Mouse (Mus musculus): ENCODE data around the gene Olfr432. TPM values are rescaled to one million over a fixed set of nuclear protein-coding genes. Genes with fewer than 3 reads are reported as not detected.

The Olfr432 gene
- polyA plus RNA-seq, 1 experiment from 2014 or later: not detected

GRCm38 (mm10) chr1:174103735-174104134, 54.7 kb downstream of the Olfr432 start:
- no peaks in the 10 kb centered on the region for H3K36me3 ChIP-seq (ENCODE audit: control insufficient read depth, insufficient read depth, low read length)
- ATAC-seq: no peak
- no peaks in the 10 kb centered on the region for H3K27me3 ChIP-seq (replicated peaks; ENCODE audit: control insufficient read depth, insufficient read depth, low read length)
- no peak overlapping the region for H3K4me3 ChIP-seq (ENCODE audit: low read length)
- WGBS: 61% methylated on average over 2 of the region's 2 CpGs
- no peak overlapping the region for H3K9ac ChIP-seq (ENCODE audit: low read depth, low read length)
- no peaks in the 10 kb centered on the region for H3K9me3 ChIP-seq (ENCODE audit: control insufficient read depth, low read length)
- no peak overlapping the region for H3K27ac ChIP-seq (ENCODE audit: low read length)
- no peak overlapping the region for H3K4me2 ChIP-seq (ENCODE audit: low read depth, low read length)
- no peaks in the 10 kb centered on the region for H3K4me1 ChIP-seq (ENCODE audit: control insufficient read depth, insufficient read depth, low read length)

Other genes with a start within 250 kb of the Olfr432 start
- 0.72 and 0.97 TPM in 2 replicates for gene Ifi211, start 136.2 kb upstream of the Olfr432 start, polyA plus RNA-seq (2015; fragmentation: Nextera tagmentation; extraction: Ambion mirVana)
- 3.2 and 3.3 TPM in 2 replicates for gene Mndal, start 106.7 kb upstream of the Olfr432 start, polyA plus RNA-seq (2015; fragmentation: Nextera tagmentation; extraction: Ambion mirVana)
- gene Ifi203, start 106.5 kb upstream of the Olfr432 start, polyA plus RNA-seq (2015; fragmentation: Nextera tagmentation; extraction: Ambion mirVana): 1.4 and 2.2 TPM in 2 replicates
- gene Ifi202b, start 66.5 kb upstream of the Olfr432 start, polyA plus RNA-seq (2015; fragmentation: Nextera tagmentation; extraction: Ambion mirVana): not detected in 2 replicates
- gene Ifi205, start 17.4 kb upstream of the Olfr432 start, polyA plus RNA-seq (2015; fragmentation: Nextera tagmentation; extraction: Ambion mirVana): 1.6 and 1.7 TPM in 2 replicates
- gene Olfr433, start 8.5 kb upstream of the Olfr432 start, polyA plus RNA-seq (2015; fragmentation: Nextera tagmentation; extraction: Ambion mirVana): 0.05 TPM in 1 of 2 replicates, not detected in the other
- not detected in 2 replicates for gene Olfr430, start 17.4 kb downstream of the Olfr432 start, polyA plus RNA-seq (2015; fragmentation: Nextera tagmentation; extraction: Ambion mirVana)
- gene Olfr429, start 35.1 kb downstream of the Olfr432 start, polyA plus RNA-seq (2015; fragmentation: Nextera tagmentation; extraction: Ambion mirVana): not detected in 2 replicates
- not detected in 2 replicates for gene Olfr427, start 47.7 kb downstream of the Olfr432 start, polyA plus RNA-seq (2015; fragmentation: Nextera tagmentation; extraction: Ambion mirVana)
- not detected in 2 replicates for gene Olfr231, start 72.0 kb downstream of the Olfr432 start, polyA plus RNA-seq (2015; fragmentation: Nextera tagmentation; extraction: Ambion mirVana)
- gene Olfr424, start 82.3 kb downstream of the Olfr432 start, polyA plus RNA-seq (2015; fragmentation: Nextera tagmentation; extraction: Ambion mirVana): not detected in 2 replicates
- not detected in 2 replicates for gene Olfr420, start 106.4 kb downstream of the Olfr432 start, polyA plus RNA-seq (2015; fragmentation: Nextera tagmentation; extraction: Ambion mirVana)
- gene Spta1, start 123.6 kb downstream of the Olfr432 start, polyA plus RNA-seq (2015; fragmentation: Nextera tagmentation; extraction: Ambion mirVana): 0.54 and 0.65 TPM in 2 replicates
- not detected in 2 replicates for gene Olfr419, start 202.9 kb downstream of the Olfr432 start, polyA plus RNA-seq (2015; fragmentation: Nextera tagmentation; extraction: Ambion mirVana)